Mouse (Mus musculus): ENCODE measurements at regions not wholly inside any gene's neighbourhood (a gene's known extent, or its start where the extent isn't known, plus 50 kb on each side); places are given as distances from the start of the nearest gene placed in this dataset.

DNA sequence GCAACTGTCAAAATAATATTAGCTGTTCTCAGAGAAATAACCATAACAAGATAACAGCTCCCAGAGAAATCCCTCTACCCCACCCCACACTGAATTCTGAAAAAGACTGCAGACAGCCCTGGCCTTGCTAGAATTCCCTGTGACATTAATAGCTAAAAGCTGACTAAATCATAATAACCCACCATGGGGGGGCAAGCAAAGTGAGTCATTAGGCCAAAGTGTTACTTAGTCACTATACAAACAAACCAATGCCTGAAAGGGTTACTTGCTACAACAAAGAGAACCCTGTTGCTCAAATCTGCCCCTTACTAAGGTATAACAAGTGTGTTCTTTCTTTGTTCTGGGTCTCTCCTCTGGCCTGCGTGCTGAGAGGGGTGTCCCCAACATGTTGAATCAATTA, 609.1 kb upstream of the Ppp6c start:
- DNase-seq, result no peak

DNA sequence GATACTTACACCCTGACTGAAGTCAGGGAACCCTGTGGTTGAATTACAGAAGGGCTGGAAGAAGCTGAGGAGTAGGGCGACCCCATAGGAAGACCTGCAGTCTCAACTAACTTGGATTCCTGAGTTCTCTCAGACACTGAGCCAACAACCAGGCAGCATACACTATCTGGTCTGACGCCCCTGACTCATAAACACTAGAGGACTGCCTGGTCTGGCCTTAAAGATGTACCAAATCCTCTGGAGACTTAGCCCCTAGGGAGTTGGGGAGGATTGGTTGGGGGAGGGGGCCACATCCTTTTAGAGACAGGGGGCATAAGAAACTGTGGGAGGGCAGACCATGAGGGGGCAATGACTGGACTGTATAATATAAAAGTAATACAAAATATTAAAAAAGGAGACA, 597.6 kb upstream of the Ppp6c start:
- no peak for DNase-seq

DNA sequence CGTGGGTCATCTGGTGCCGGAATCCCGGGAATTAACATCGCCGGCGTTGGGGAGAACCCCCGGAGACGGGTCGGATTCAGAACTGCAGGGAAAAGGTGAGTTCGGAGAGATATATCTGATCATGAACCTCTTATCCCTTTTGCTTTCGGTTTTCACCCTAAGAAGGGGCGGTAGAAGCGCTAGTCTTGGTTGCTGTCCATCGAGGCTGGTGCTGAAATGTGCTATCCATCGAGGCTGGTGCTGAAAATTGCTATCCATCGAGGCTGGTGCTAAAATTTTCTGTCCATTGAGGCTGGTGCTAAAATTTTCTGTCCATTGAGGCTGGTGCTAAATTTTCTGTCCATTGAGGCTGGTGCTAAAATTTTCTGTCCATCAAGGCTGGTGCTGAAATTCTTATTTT, 580.4 kb upstream of the Ppp6c start:
- peak; percentile 3 for DNase-seq
